Mouse (Mus musculus) megakaryocyte, embryonic 14.5 days (primary cell): Measurements from ENCODE around the gene Kcnip4.

Experiments used
- FLI1 ChIP-seq: IDR thresholded peaks from 2 replicates; pipeline ENCODE4 v1.6.1; 2012; ENCODE audit warnings: low read length, inconsistent platforms, mixed read lengths
- GATA1 ChIP-seq: IDR thresholded peaks from 3 replicates; pipeline ENCODE4 v1.6.1; 2012; ENCODE audit warnings: mixed read lengths, low read length, inconsistent platforms, borderline replicate concordance

GRCm38 (mm10) chr5:48679733-48680595, 844.7 kb downstream of the Kcnip4 start:
- TF ChIP-seq GATA1 (no peak), FLI1 (no peak)
